Mouse (Mus musculus) erythroblast, adult 5-6 weeks (primary cell): ENCODE measurements around the gene Lmln. TPM values are rescaled to one million over a fixed set of nuclear protein-coding genes. Genes with fewer than 3 reads are reported as not detected.
"Not testable (repeated sequence)": the region's sequence is repeated elsewhere in the genome, so short reads cannot be mapped to it uniquely, and the experiment has no call there.

Source experiments
- ATAC-seq: replicated peaks from 2 replicates; pipeline ENCODE4 v1.8.0; 2016; ENCODE audit warnings: moderate number of reproducible peaks, mild to moderate bottlenecking, moderate TSS enrichment, inconsistent platforms; ENCODE audit not compliant: poor library complexity, low FRiP score, severe bottlenecking
- total RNA-seq, 2 experiments: library from RNA; stranded (forward) in 1 of 2; stranded (reverse) in 1 of 2; fragments of 150-400 nt in 1 of 2; fragments of 200-764, 138-1000 nt in 1 of 2; gene quantifications; 2 replicates each; pipeline versions ENCODE4 v1.2.3 to v1.2.4; 2015 to 2017; ENCODE audit warnings: low replicate concordance in 2 of 2

Gene Lmln
- total RNA-seq, 2 experiments from 2014 or later = 0.19 to 1.6 TPM

GRCm38 (mm10) chr16:33170716-33171587 lies 108.6 kb downstream of the Lmln start:
- ATAC-seq = no peak

- no peak for ATAC-seq
These were observed 109.5 kb downstream of the Lmln start for GRCm38 (mm10) chr16:33171800-33172199.

GRCm38 (mm10) chr16:33173151-33173550 lies 110.8 kb downstream of the Lmln start:
- no peak for ATAC-seq

GRCm38 (mm10) chr16:33174695-33175094 lies 112.4 kb downstream of the Lmln start:
- ATAC-seq = no peak

- not testable (repeated sequence) for ATAC-seq
These were observed 114.5 kb downstream of the Lmln start for GRCm38 (mm10) chr16:33176831-33177230.

Other genes with a start within 250 kb of the Lmln start
- 5.6 and 6.0 TPM in 2 replicates for gene Fyttd1, start 185.0 kb upstream of the Lmln start, total RNA-seq (2015; ENCODE audit: low replicate concordance)
- 9.5 and 11.8 TPM in 2 replicates for gene Fyttd1, start 185.0 kb upstream of the Lmln start, total RNA-seq (2017; ENCODE audit: low replicate concordance)
- gene Rubcn, start 184.8 kb upstream of the Lmln start, total RNA-seq (2015; ENCODE audit: low replicate concordance) = 2.9 and 7.7 TPM in 2 replicates
- 2.5 and 5.3 TPM in 2 replicates for gene Rubcn, start 184.8 kb upstream of the Lmln start, total RNA-seq (2017; ENCODE audit: low replicate concordance)
- gene Lrch3, start 148.4 kb upstream of the Lmln start, total RNA-seq (2015; ENCODE audit: low replicate concordance) = 9.8 and 10.2 TPM in 2 replicates
- gene Lrch3, start 148.4 kb upstream of the Lmln start, total RNA-seq (2017; ENCODE audit: low replicate concordance) = 7.4 and 18.0 TPM in 2 replicates
- not detected in 2 replicates for gene Iqcg, start 6.3 kb upstream of the Lmln start, total RNA-seq (2015; ENCODE audit: low replicate concordance)
- gene Iqcg, start 6.3 kb upstream of the Lmln start, total RNA-seq (2017; ENCODE audit: low replicate concordance) = not detected in 2 replicates
- 575 and 588 TPM in 2 replicates for gene Rpl35a, start 6.1 kb upstream of the Lmln start, total RNA-seq (2015; ENCODE audit: low replicate concordance)
- gene Rpl35a, start 6.1 kb upstream of the Lmln start, total RNA-seq (2017; ENCODE audit: low replicate concordance) = 282 and 445 TPM in 2 replicates
- 3.8 and 4.2 TPM in 2 replicates for gene Osbpl11, start 122.5 kb downstream of the Lmln start, total RNA-seq (2015; ENCODE audit: low replicate concordance)
- 3.0 and 7.9 TPM in 2 replicates for gene Osbpl11, start 122.5 kb downstream of the Lmln start, total RNA-seq (2017; ENCODE audit: low replicate concordance)
- gene Snx4, start 188.9 kb downstream of the Lmln start, total RNA-seq (2015; ENCODE audit: low replicate concordance) = 7.1 and 10.0 TPM in 2 replicates
- 15.3 and 15.6 TPM in 2 replicates for gene Snx4, start 188.9 kb downstream of the Lmln start, total RNA-seq (2017; ENCODE audit: low replicate concordance)